Mouse (Mus musculus): ENCODE results near the gene Ttyh1. TPM values are rescaled to one million over a fixed set of nuclear protein-coding genes. Genes with fewer than 3 reads are reported as not detected.

Gene Ttyh1
- polyA plus RNA-seq (2014; fragmentation: Nextera tagmentation; extraction: Ambion mirVana): 87.3 and 96.0 TPM in 2 replicates

DNA sequence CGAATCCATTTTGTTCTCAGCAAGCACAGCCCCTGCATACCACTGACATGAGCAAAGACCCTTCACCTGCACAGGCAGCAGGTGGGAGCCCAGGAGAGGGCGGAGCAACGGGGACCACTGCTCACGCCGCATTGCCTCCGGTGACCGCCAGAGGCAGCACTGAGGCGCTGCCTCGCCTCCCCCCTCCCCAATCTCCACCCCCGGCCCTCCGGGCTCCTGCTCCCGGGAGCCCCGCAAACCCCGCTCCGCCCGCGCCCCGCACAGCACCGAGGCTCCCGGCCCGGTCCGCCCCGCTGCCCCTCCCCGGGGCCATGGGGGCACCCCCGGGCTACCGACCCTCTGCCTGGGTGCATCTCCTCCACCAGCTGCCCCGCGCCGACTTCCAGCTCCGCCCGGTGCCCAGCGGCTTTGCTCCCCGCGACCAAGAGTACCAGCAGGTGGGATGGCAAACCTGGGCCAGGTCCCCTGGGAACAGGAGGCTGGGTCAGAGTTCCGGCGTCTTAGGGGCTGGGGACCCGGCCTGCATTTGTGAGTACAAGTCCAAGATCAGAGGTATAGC lies at the start of gene Ttyh1:
TSS of gene Ttyh1 (plus strand) at position 65 of the 559 bp plus-strand sequence.
- H3K4me1 ChIP-seq (replicated peaks; ENCODE audit: control insufficient read depth, insufficient read depth, low read length): peaks cover 26% of the 10 kb centered on the region

DNA sequence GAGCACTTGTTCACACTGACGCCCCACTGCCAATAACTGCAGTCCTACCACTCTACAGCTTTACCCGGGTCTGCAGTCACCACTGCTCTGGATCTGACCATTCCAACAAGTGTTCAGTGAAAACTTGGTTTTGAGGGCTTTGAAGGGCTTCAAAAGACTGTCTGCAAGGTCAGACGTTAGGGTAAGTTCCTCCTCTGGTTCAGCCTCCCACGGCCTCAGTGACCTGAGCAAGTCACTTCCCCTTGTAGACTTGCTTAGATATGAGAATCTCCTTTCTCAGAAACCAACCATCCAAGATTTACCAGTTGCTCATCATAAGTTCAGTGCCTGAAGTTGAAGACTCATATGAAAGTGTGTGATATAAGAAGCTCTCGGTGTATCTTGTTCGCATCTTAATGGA lies 48.1 kb upstream of the Ttyh1 start:
- no peak overlapping the region for H3K4me3 ChIP-seq (ENCODE audit: low read depth, low read length)
- WGBS: 86% methylated on average over 6 of the region's 6 CpGs
- ATAC-seq (replicated peaks; ENCODE audit: low FRiP score) (no peak), DNase-seq (ENCODE audit: low spot score) (no peak)
- H3K36me3 ChIP-seq (ENCODE audit: control insufficient read depth, insufficient read depth, low read length): no peaks in the 10 kb centered on the region
- H3K27ac ChIP-seq (ENCODE audit: low read depth, low read length): no peak overlapping the region
- no peak overlapping the region for H3K9ac ChIP-seq (ENCODE audit: low read length)
- H3K4me2 ChIP-seq (ENCODE audit: low read depth, low read length, severe bottlenecking): no peak overlapping the region
- no peaks in the 10 kb centered on the region for H3K4me1 ChIP-seq (replicated peaks; ENCODE audit: control insufficient read depth, insufficient read depth, low read length)
- H3K9me3 ChIP-seq (ENCODE audit: control insufficient read depth, low read length): no peaks in the 10 kb centered on the region
- H3K27me3 ChIP-seq (ENCODE audit: control insufficient read depth, insufficient read depth, low read length): no peaks in the 10 kb centered on the region

More for the DNA sequence above, at the start of gene Ttyh1:
- H3K4me3 ChIP-seq (ENCODE audit: low read depth, low read length): peak within 1 kb of the TSS; percentile 81
- ATAC-seq (replicated peaks; ENCODE audit: low FRiP score) (peak; percentile 13; the same call in 1 of the 2 replicates), DNase-seq (ENCODE audit: low spot score) (peak; percentile 87)
- H3K9ac ChIP-seq (ENCODE audit: low read length): peak within 1 kb of the TSS; percentile 90
- peak within 1 kb of the TSS; percentile 67 for H3K4me2 ChIP-seq (ENCODE audit: low read depth, low read length, severe bottlenecking)
- H3K36me3 ChIP-seq (ENCODE audit: control insufficient read depth, insufficient read depth, low read length): no peaks in the 10 kb centered on the region
- peak within 1 kb of the TSS; percentile 94; the same call in 1 of the 2 replicates for H3K27ac ChIP-seq (ENCODE audit: low read depth, low read length)
- no peaks in the 10 kb centered on the region for H3K9me3 ChIP-seq (ENCODE audit: control insufficient read depth, low read length)
- no peaks in the 10 kb centered on the region for H3K27me3 ChIP-seq (ENCODE audit: control insufficient read depth, insufficient read depth, low read length)
- WGBS: 3% methylated on average over 30 of the region's 37 CpGs

DNA sequence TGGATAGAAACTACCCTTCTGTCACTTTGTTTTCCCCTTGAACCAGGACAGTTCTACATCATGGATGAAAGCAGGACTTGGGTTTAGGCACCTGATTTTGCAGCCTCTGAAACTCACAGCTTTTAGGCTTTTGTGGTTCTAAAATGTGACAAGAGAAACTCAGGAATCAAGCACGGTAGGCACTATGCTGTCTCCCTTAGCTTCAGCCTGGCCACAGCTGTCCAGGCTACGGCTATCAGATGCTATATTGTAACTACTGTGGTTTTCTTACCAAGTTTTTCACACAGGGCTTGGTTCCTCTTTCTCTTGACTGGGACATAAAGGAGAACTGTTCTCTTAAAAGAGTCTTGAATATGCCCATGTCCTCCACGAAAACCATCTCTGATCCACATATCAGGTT lies 46.1 kb upstream of the Ttyh1 start:
- DNase-seq (ENCODE audit: low spot score) (no peak), ATAC-seq (replicated peaks; ENCODE audit: low FRiP score) (no peak)
- no peaks in the 10 kb centered on the region for H3K27me3 ChIP-seq (ENCODE audit: control insufficient read depth, insufficient read depth, low read length)
- no peak overlapping the region for H3K9ac ChIP-seq (ENCODE audit: low read length)
- no peak overlapping the region for H3K27ac ChIP-seq (ENCODE audit: low read depth, low read length)
- WGBS: 84% methylated on average over 3 of the region's 3 CpGs
- H3K4me1 ChIP-seq (replicated peaks; ENCODE audit: control insufficient read depth, insufficient read depth, low read length): no peaks in the 10 kb centered on the region
- no peaks in the 10 kb centered on the region for H3K36me3 ChIP-seq (ENCODE audit: control insufficient read depth, insufficient read depth, low read length)
- H3K9me3 ChIP-seq (ENCODE audit: control insufficient read depth, low read length): no peaks in the 10 kb centered on the region
- no peak overlapping the region for H3K4me3 ChIP-seq (ENCODE audit: low read depth, low read length)
- H3K4me2 ChIP-seq (ENCODE audit: low read depth, low read length, severe bottlenecking): no peak overlapping the region

DNA sequence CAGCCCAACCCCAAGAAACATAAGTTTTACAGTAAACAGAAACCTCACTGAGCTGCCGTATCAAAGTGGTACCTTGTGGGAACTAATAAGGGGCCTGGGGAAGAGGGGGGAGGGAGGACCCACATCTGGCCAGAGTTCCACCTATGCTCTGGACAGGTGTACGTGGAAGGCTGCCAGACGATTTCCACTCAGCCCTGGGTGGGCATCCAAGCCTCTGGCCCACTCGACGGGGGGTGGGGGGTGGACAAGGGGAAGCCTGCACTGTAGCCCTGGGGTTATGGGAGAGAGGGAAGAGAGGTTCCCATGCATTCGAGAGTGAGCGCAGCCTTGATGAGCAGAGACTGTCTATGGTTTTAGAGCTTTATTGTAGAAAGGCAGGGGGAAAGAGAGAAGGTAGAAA lies 39.7 kb upstream of the Ttyh1 start:
- no peak for DNase-seq (ENCODE audit: low spot score)
- no peak overlapping the region for H3K27ac ChIP-seq (ENCODE audit: low read depth, low read length)
- H3K4me3 ChIP-seq (ENCODE audit: low read depth, low read length): no peak overlapping the region
- H3K4me1 ChIP-seq (replicated peaks; ENCODE audit: control insufficient read depth, insufficient read depth, low read length): no peaks in the 10 kb centered on the region
- H3K36me3 ChIP-seq (ENCODE audit: control insufficient read depth, insufficient read depth, low read length): no peaks in the 10 kb centered on the region
- H3K9me3 ChIP-seq (ENCODE audit: control insufficient read depth, low read length): no peaks in the 10 kb centered on the region
- WGBS: 88% methylated on average over 7 of the region's 7 CpGs
- H3K27me3 ChIP-seq (ENCODE audit: control insufficient read depth, insufficient read depth, low read length): no peaks in the 10 kb centered on the region
- H3K9ac ChIP-seq (ENCODE audit: low read length): no peak overlapping the region
- ATAC-seq (replicated peaks; ENCODE audit: low FRiP score): no peak
- no peak overlapping the region for H3K4me2 ChIP-seq (ENCODE audit: low read depth, low read length, severe bottlenecking)

DNA sequence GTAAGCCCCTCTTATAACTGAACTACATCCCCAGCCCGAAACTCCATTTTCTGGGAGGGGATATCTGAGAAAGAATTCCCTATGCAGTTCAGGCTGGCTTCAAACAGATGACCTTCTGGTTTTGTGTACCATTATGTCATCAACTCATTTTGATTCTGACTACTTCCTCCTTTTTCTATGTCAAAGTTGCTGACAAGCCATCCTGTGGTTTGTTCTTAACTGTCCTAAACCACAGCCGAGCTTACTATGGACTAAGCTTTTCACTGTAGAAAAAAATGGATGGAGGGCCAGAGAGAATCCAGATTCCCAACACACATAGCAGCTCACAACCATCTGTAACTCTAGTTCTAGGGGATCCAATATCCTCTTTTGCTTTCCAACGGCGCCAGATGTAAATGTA lies 38.7 kb upstream of the Ttyh1 start:
- no peaks in the 10 kb centered on the region for H3K27me3 ChIP-seq (ENCODE audit: control insufficient read depth, insufficient read depth, low read length)
- no peak overlapping the region for H3K4me3 ChIP-seq (ENCODE audit: low read depth, low read length)
- H3K4me2 ChIP-seq (ENCODE audit: low read depth, low read length, severe bottlenecking): no peak overlapping the region
- WGBS: 86% methylated on average over 4 of the region's 4 CpGs
- no peak overlapping the region for H3K27ac ChIP-seq (ENCODE audit: low read depth, low read length)
- no peak overlapping the region for H3K9ac ChIP-seq (ENCODE audit: low read length)
- DNase-seq (ENCODE audit: low spot score): no peak
- no peaks in the 10 kb centered on the region for H3K36me3 ChIP-seq (ENCODE audit: control insufficient read depth, insufficient read depth, low read length)
- no peaks in the 10 kb centered on the region for H3K4me1 ChIP-seq (replicated peaks; ENCODE audit: control insufficient read depth, insufficient read depth, low read length)
- no peaks in the 10 kb centered on the region for H3K9me3 ChIP-seq (ENCODE audit: control insufficient read depth, low read length)
- no peak for ATAC-seq (replicated peaks; ENCODE audit: low FRiP score)

DNA sequence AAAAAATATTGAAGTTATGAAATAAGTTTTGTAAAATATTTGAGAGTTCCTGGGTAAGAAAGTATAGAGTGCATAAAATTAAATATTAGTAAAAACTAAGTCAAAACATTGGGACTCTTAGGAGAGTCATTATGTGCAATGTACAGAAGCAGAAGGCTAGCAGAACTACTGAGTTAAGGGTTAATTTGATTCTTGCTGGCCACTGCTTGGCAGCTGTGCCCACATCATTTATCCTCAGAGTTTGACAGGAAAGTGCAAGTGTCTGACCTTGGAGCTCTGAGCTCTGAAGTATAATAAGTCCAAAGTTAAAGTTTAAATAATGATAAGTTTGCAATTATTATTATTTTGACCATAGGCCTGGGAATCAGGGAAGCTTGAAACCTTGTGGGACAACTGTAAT lies 37.5 kb upstream of the Ttyh1 start:
- ATAC-seq (replicated peaks; ENCODE audit: low FRiP score) (no peak), DNase-seq (ENCODE audit: low spot score) (no peak)
- Histone ChIP-seq H3K4me3 (ENCODE audit: low read depth, low read length) (no peak overlapping the region), H3K4me2 (ENCODE audit: low read depth, low read length, severe bottlenecking) (no peak overlapping the region), H3K27me3 (ENCODE audit: control insufficient read depth, insufficient read depth, low read length) (no peaks in the 10 kb centered on the region), H3K4me1 (replicated peaks; ENCODE audit: control insufficient read depth, insufficient read depth, low read length) (no peaks in the 10 kb centered on the region), H3K9me3 (ENCODE audit: control insufficient read depth, low read length) (no peaks in the 10 kb centered on the region), H3K36me3 (ENCODE audit: control insufficient read depth, insufficient read depth, low read length) (no peaks in the 10 kb centered on the region), H3K27ac (ENCODE audit: low read depth, low read length) (no peak overlapping the region), H3K9ac (ENCODE audit: low read length) (no peak overlapping the region)

DNA sequence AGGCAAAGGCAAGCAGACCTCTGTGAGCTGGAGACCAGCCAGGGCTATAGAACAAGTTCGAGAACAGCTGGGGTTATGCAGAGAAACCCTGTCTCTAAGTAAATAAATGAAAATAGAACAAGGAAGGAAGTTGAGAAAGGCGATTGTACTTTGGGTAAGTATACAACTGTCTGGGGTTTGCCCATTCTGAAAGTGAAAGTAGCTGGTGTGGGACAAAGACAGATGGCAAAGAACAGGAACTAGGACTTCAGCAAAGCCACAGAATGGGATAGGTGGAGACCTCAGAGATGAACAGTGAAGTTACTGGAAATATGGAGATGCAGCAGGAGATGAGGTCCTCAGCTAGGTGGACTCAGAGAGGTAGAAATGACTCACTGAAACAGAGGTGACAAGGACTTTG lies 36.4 kb upstream of the Ttyh1 start:
- ATAC-seq (replicated peaks; ENCODE audit: low FRiP score): no peak
- no peaks in the 10 kb centered on the region for H3K27me3 ChIP-seq (ENCODE audit: control insufficient read depth, insufficient read depth, low read length)
- 66% methylated on average over 2 of the region's 2 CpGs for WGBS

DNA sequence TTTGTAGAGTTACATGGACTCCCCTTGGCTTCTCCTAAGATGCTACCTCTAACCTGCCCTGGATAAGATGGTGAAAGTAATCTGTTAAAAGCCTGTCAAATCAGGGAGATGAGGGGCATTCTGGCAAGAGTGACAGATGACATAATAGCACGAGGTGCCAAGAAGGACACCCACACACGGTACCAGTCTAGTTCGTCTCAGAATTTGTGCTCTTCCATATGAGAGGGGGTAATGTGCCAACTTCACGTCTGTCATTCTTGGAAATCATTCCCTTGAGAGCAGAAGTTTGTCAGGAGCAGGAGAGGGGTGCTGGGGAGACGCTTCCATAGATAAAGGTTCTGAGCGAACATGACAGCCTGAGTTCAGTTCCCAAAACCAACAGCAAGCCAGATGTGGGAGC lies 35.0 kb upstream of the Ttyh1 start:
- no peak for ATAC-seq (replicated peaks; ENCODE audit: low FRiP score)
- DNase-seq (ENCODE audit: low spot score): no peak
- Histone ChIP-seq H3K36me3 (ENCODE audit: control insufficient read depth, insufficient read depth, low read length) (no peaks in the 10 kb centered on the region), H3K4me1 (replicated peaks; ENCODE audit: control insufficient read depth, insufficient read depth, low read length) (no peaks in the 10 kb centered on the region), H3K4me3 (ENCODE audit: low read depth, low read length) (no peak overlapping the region), H3K9me3 (ENCODE audit: control insufficient read depth, low read length) (no peaks in the 10 kb centered on the region), H3K27me3 (ENCODE audit: control insufficient read depth, insufficient read depth, low read length) (no peaks in the 10 kb centered on the region), H3K4me2 (ENCODE audit: low read depth, low read length, severe bottlenecking) (no peak overlapping the region), H3K9ac (ENCODE audit: low read length) (no peak overlapping the region), H3K27ac (ENCODE audit: low read depth, low read length) (no peak overlapping the region)
- 84% methylated on average over 6 of the region's 6 CpGs for whole genome bisulfite sequencing

More for the DNA sequence above, 36.4 kb upstream of the Ttyh1 start:
- no peak for DNase-seq (ENCODE audit: low spot score)
- Histone ChIP-seq H3K36me3 (ENCODE audit: control insufficient read depth, insufficient read depth, low read length) (no peaks in the 10 kb centered on the region), H3K27ac (ENCODE audit: low read depth, low read length) (no peak overlapping the region), H3K4me1 (replicated peaks; ENCODE audit: control insufficient read depth, insufficient read depth, low read length) (no peaks in the 10 kb centered on the region), H3K4me2 (ENCODE audit: low read depth, low read length, severe bottlenecking) (no peak overlapping the region), H3K4me3 (ENCODE audit: low read depth, low read length) (no peak overlapping the region), H3K9ac (ENCODE audit: low read length) (no peak overlapping the region), H3K9me3 (ENCODE audit: control insufficient read depth, low read length) (no peaks in the 10 kb centered on the region)

DNA sequence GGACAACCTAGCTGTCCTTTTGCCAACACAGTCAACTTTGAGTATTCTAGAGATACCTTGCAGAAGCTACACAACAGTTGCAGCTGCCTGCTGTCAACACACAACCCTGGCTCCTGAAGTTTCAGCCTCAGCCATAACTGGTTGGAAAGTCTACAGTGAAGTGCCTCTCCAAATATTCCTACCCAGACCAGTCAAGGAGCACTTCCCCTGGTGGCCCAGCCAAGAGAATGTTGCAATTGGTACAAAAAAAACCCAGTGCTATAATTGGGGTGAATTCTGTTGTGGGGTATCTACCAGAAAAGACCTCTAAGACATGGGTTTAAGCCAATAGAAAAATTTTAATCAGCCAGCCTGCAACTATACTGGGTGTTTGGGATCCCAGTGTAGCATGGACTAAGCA lies 33.6 kb upstream of the Ttyh1 start:
- Histone ChIP-seq H3K27ac (ENCODE audit: low read depth, low read length) (no peak overlapping the region), H3K9me3 (ENCODE audit: control insufficient read depth, low read length) (no peaks in the 10 kb centered on the region), H3K4me3 (ENCODE audit: low read depth, low read length) (no peak overlapping the region), H3K27me3 (ENCODE audit: control insufficient read depth, insufficient read depth, low read length) (no peaks in the 10 kb centered on the region), H3K36me3 (ENCODE audit: control insufficient read depth, insufficient read depth, low read length) (no peaks in the 10 kb centered on the region), H3K9ac (ENCODE audit: low read length) (no peak overlapping the region), H3K4me1 (replicated peaks; ENCODE audit: control insufficient read depth, insufficient read depth, low read length) (no peaks in the 10 kb centered on the region), H3K4me2 (ENCODE audit: low read depth, low read length, severe bottlenecking) (no peak overlapping the region)
- no peak for ATAC-seq (replicated peaks; ENCODE audit: low FRiP score)
- DNase-seq (ENCODE audit: low spot score): no peak
